Mouse (Mus musculus) erythroblast, embryonic 14.5 days (primary cell): ENCODE data around the gene Stx8.

Experiments used
- GATA1 ChIP-seq: IDR thresholded peaks from 2 replicates; pipeline ENCODE4 v1.6.1; 2012; ENCODE audit warnings: low read length, inconsistent platforms, mixed read lengths
- TAL1 ChIP-seq: IDR thresholded peaks from 3 replicates; pipeline ENCODE4 v1.6.1; 2012; ENCODE audit warnings: low read length, inconsistent platforms, mixed read lengths

- no peak for TF ChIP-seq TAL1
- no peak for TF ChIP-seq GATA1
These were observed 234.5 kb downstream of the Stx8 start for GRCm38 (mm10) chr11:68200500-68200899.
